In genomic region chr6:49096933-49097461, GRCm38 (mm10) we compare ENCODE assay signal across 9 mouse cellular contexts. TPM values are rescaled to one million over a fixed set of nuclear protein-coding genes. Genes with fewer than 3 reads are reported as not detected.
A peak's percentile ranks its signal among the peaks of the same experiment; 100 is the strongest.
DNase-seq lines count a peak whose midpoint lies in the region; ATAC-seq lines count a peak whose summit lies in the region.
"Had no signal": no experiment of that assay in that cellular context is flagged by ENCODE, and none has a peak within 500 bp of the region (broad histone marks: within the 10 kb centered on the region; RNA-seq: fewer than 3 reads in every experiment).

No protein-coding gene starts in this region.

- 73% methylated on average over 13 of the region's 13 CpGs for WGBS in kidney, embryonic 14.5 days
- 60% methylated on average over 13 of the region's 13 CpGs for WGBS in kidney, embryonic 16.5 days
- WGBS in liver, embryonic 12.5 days (ENCODE audit: insufficient replicate concordance) = 78% methylated on average over 13 of the region's 13 CpGs

- DNase-seq in kidney, adult 11 months = peak; percentile 88
- peak; percentile 88 to 91 for DNase-seq in cerebellum, postnatal 14 days
- DNase-seq in heart, adult 18-20 months = peak; percentile 89 to 92
- DNase-seq in right cerebral cortex, adult 2 months (ENCODE audit: low spot score in 2 of 2) = peak; percentile 63 to 77
- no peak for DNase-seq in thymus, postnatal 36 days

- H3K4me3 ChIP-seq in kidney, embryonic 14.5 days (ENCODE audit: low read length) = no peak overlapping the region
- H3K4me3 ChIP-seq in kidney, embryonic 16.5 days (ENCODE audit: low read length) = no peak overlapping the region
- H3K4me3 ChIP-seq in liver, embryonic 12.5 days = no peak overlapping the region
- H3K4me3 ChIP-seq: limb, embryonic 12.5 days had no signal

- H3K9me3 ChIP-seq in kidney, embryonic 14.5 days (ENCODE audit: control insufficient read depth, low read length) = no peaks in the 10 kb centered on the region
- H3K9me3 ChIP-seq in kidney, embryonic 16.5 days (ENCODE audit: low read length) = no peaks in the 10 kb centered on the region
- no peaks in the 10 kb centered on the region for H3K9me3 ChIP-seq in liver, embryonic 12.5 days (replicated peaks)
- H3K9me3 ChIP-seq: limb, embryonic 12.5 days had no signal

- no peak overlapping the region; the same call in 1 of the 2 replicates for H3K27ac ChIP-seq in kidney, embryonic 14.5 days (ENCODE audit: low read depth, low read length)
- peak overlapping the region; percentile 27 for H3K27ac ChIP-seq in kidney, embryonic 16.5 days (ENCODE audit: low read length)
- peak overlapping the region; percentile 4; the same call in 1 of the 2 replicates for H3K27ac ChIP-seq in liver, embryonic 12.5 days
- H3K27ac ChIP-seq: limb, embryonic 12.5 days had no signal

- H3K36me3 ChIP-seq in kidney, embryonic 14.5 days (ENCODE audit: control insufficient read depth, insufficient read depth, low read length) = peaks cover 62% of the 10 kb centered on the region
- peaks cover 38% of the 10 kb centered on the region for H3K36me3 ChIP-seq in kidney, embryonic 16.5 days (ENCODE audit: insufficient read depth, low read length)
- H3K36me3 ChIP-seq in liver, embryonic 12.5 days = peaks cover 85% of the 10 kb centered on the region

- peaks cover 3% of the 10 kb centered on the region; the same call in 1 of the 2 replicates for H3K4me1 ChIP-seq in kidney, embryonic 14.5 days (ENCODE audit: control insufficient read depth, insufficient read depth, low read length)
- peaks cover 16% of the 10 kb centered on the region; the same call in 1 of the 2 replicates for H3K4me1 ChIP-seq in kidney, embryonic 16.5 days (ENCODE audit: insufficient read depth, low read length)
- H3K4me1 ChIP-seq in liver, embryonic 12.5 days = peaks cover 9% of the 10 kb centered on the region; the same call in 1 of the 2 replicates

- H3K4me2 ChIP-seq in kidney, embryonic 14.5 days (replicated peaks; ENCODE audit: low read depth, low read length) = no peak overlapping the region
- no peak overlapping the region for H3K4me2 ChIP-seq in kidney, embryonic 16.5 days (replicated peaks; ENCODE audit: low read depth, low read length)
- H3K4me2 ChIP-seq in liver, embryonic 12.5 days = no peak overlapping the region
- H3K4me2 ChIP-seq: limb, embryonic 12.5 days had no signal

- ATAC-seq in kidney, embryonic 14.5 days (ENCODE audit: low FRiP score, low TSS enrichment) = no peak
- no peak for ATAC-seq in kidney, embryonic 16.5 days (ENCODE audit: low FRiP score, low TSS enrichment)
- ATAC-seq in liver, embryonic 12.5 days = no peak

- H3K9ac ChIP-seq in kidney, embryonic 14.5 days (ENCODE audit: low read depth, low read length) = no peak overlapping the region
- no peak overlapping the region for H3K9ac ChIP-seq in kidney, embryonic 16.5 days (replicated peaks; ENCODE audit: low read length)
- H3K9ac ChIP-seq in liver, embryonic 12.5 days = no peak overlapping the region
- H3K9ac ChIP-seq: limb, embryonic 12.5 days had no signal

- H3K27me3 ChIP-seq in kidney, embryonic 14.5 days (ENCODE audit: control insufficient read depth, insufficient read depth, low read length) = no peaks in the 10 kb centered on the region
- no peaks in the 10 kb centered on the region for H3K27me3 ChIP-seq in kidney, embryonic 16.5 days (ENCODE audit: insufficient read depth, low read length)
- H3K27me3 ChIP-seq in liver, embryonic 12.5 days (replicated peaks) = no peaks in the 10 kb centered on the region
- H3K27me3 ChIP-seq: limb, embryonic 12.5 days had no signal

RNA-seq across cellular contexts. Expression of gene Malsu1, which starts 23.4 kb away (rescaled TPM):
- polyA plus RNA-seq in kidney, embryonic 14.5 days (2014; fragmentation: Nextera tagmentation; extraction: Ambion mirVana) = 75.1 and 84.5 TPM in 2 replicates
- 10 to 100 TPM; 40.5 to 45.0 TPM for total RNA-seq in heart, adult 18-20 months (2021)
- polyA plus RNA-seq in kidney, embryonic 16.5 days (2015; fragmentation: Nextera tagmentation; extraction: Ambion mirVana) = 62.8 and 72.2 TPM in 2 replicates
- 47.9 and 52.9 TPM in 2 replicates for polyA plus RNA-seq in liver, embryonic 12.5 days (2016; fragmentation: Nextera tagmentation; extraction: Ambion mirVana)

Comparison
In these comparisons a context has a peak if more than half of its experiments do, and no peak if none do; other contexts are left out.
1. DNase-seq: peak in kidney, adult 11 months (single experiment), cerebellum, postnatal 14 days (2 of 2), heart, adult 18-20 months (2 of 2) and right cerebral cortex, adult 2 months (2 of 2); none in thymus, postnatal 36 days (0 of 2).